Mouse (Mus musculus): ENCODE data around the gene Rhog. TPM values are rescaled to one million over a fixed set of nuclear protein-coding genes. Genes with fewer than 3 reads are reported as not detected.
A peak's percentile ranks its signal among the peaks of the same experiment; 100 is the strongest.
"Not testable (repeated sequence)": the region's sequence is repeated elsewhere in the genome, so short reads cannot be mapped to it uniquely, and the experiment has no call there.

The Rhog gene
- polyA plus RNA-seq, 1 experiment, result 55.1 TPM

DNA sequence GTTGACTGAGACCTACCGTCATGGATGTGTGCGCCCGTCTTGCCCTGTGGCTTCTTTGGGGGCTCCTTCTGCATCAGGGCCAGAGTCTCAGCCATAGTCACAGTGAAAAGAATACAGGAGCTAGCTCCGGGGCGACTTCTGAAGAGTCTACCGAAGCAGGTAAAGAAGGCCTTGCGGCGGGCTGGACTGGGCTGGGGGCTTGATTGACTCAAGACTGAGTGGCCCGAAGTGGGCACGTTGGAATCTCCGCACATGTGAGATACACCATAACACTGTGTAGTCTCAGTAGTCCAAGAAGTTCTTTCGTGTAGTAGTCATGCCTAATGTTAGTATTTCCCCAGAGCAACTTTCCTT lies 12.5 kb upstream of the Rhog start:
- peak overlapping the region; percentile 87 for H3K4me3 ChIP-seq (ENCODE audit: insufficient read depth, low read length)
- H3K4me1 ChIP-seq (ENCODE audit: control insufficient read depth, insufficient read depth, low read length), result peaks cover 1% of the 10 kb centered on the region; the same call in 1 of the 2 replicates
- H3K27ac ChIP-seq (ENCODE audit: insufficient read depth, low read length), result no peak overlapping the region
- TF ChIP-seq CTCF (IDR thresholded peaks at IDR 0.05; ENCODE audit: extremely low read depth, insufficient read depth, low read length) (no peak), POLR2A (IDR thresholded peaks at IDR 0.05; ENCODE audit: extremely low read depth, insufficient read depth, low read length) (no peak)

DNA sequence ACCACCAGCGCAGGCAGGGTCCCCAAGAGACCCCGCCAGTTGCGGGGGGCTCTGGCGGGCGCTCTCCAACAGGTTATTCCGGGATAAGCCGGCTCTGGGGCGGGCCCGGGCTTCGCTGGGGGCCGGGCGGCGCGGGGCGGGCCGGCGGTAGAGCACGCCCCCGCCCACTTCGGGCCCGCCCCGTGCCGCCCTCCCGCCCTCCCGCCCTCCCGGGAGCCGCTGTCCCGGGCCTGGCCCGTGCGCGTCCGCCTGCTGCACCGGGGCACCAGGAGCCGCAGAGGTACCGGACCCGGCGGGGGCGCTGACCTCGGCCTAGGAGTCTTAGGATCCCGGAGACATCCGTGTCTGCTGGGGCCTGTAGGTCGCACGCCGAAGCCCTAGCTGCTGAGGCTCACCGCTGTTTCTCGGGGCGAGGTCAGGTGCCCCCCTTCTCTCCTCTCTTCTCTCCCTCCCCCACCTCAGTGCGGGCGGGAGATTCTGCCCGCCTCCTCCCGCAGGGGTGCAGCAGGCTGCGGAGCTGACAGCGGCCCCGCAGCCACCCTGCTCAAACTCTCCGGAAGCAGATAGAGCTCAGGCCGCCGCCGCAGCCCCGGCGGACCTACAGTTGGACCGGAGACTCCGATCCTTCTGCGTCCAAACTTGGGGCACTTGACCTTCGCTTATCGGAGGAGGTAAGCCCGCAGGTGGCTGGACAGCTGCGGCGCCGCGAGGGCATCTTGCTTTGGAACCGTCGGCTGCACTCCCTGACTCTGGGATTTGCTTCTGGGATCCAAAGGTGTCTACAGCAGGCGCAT lies 11.9 kb upstream of the Rhog start, which contains the start of gene Stim1:
TSS of gene Stim1 (plus strand) at position 206 of the 794 bp plus-strand sequence.
- peaks cover 1% of the 10 kb centered on the region; the same call in 1 of the 2 replicates for H3K4me1 ChIP-seq (ENCODE audit: control insufficient read depth, insufficient read depth, low read length)
- peak within 1 kb of the TSS; percentile 87 for H3K4me3 ChIP-seq (ENCODE audit: insufficient read depth, low read length)
- TF ChIP-seq POLR2A (IDR thresholded peaks at IDR 0.05; ENCODE audit: extremely low read depth, insufficient read depth, low read length), result no peak
- TF ChIP-seq CTCF (IDR thresholded peaks at IDR 0.05; ENCODE audit: extremely low read depth, insufficient read depth, low read length), result no peak
- H3K27ac ChIP-seq (ENCODE audit: insufficient read depth, low read length), result peak within 1 kb of the TSS; percentile 75

DNA sequence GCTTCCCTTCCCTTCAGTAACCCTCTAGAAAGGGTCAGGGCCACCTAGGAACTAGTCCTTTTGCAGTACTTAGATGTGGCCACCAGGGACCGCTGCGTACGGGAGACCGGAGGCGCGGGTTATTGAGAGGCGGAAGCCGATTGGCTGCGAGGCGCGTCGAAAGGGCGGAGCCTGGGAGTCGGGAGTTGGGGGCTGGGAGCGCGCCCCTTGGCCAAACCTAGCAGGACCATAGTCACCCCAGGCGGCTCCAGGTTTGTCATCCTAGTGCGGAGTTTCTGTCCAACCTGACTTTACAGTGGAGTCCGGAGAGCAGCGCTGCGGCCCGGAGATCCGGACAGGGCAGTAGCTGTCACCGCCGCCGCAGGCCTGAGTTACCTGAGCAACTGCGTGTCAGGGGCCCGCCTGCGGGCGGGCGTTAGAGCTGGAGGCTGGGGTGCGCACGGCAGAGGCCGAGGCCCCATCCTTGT lies 11.3 kb upstream of the Rhog start:
- peak; percentile 74 for TF ChIP-seq CTCF (IDR thresholded peaks at IDR 0.05; ENCODE audit: extremely low read depth, insufficient read depth, low read length)
- TF ChIP-seq POLR2A (IDR thresholded peaks at IDR 0.05; ENCODE audit: extremely low read depth, insufficient read depth, low read length), result 0 out of 2 replicates have a peak, but pooled peaks have one; percentile 48
- Histone ChIP-seq H3K4me3 (ENCODE audit: insufficient read depth, low read length) (peak overlapping the region; percentile 87), H3K27ac (ENCODE audit: insufficient read depth, low read length) (peak overlapping the region; percentile 66), H3K4me1 (ENCODE audit: control insufficient read depth, insufficient read depth, low read length) (peaks cover 1% of the 10 kb centered on the region; the same call in 1 of the 2 replicates)

DNA sequence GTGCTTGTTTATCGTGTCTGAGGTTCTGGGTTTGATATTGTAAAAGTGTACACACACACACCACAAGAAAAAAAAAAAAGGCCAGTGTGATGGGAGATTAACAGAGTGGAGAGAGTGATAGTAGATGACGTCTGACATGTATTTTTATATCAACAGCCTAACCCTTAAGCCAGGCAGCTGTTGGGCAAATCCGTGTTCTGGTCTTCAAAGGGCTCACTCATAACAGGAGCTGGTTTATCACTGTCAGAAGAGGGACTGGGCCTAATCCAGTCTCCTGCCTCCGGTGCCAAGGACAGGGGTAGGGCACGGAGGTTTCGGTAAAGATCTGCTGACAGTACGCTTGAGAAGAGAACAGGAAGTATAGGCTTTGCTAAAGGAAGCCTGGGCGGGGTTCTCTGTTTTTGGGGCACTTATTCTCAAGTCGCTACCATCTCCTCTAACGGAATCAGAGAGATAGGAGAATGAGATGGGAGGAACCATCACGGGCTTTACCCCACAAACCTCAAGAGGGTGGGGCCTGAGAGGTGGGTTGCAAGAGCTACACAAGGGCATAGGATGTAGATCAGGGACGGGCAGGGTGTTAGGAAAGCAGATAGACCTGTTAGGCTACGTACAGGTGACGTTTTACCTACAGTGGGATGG lies 10.7 kb upstream of the Rhog start:
- Histone ChIP-seq H3K4me1 (ENCODE audit: control insufficient read depth, insufficient read depth, low read length) (peaks cover 1% of the 10 kb centered on the region; the same call in 1 of the 2 replicates), H3K27ac (ENCODE audit: insufficient read depth, low read length) (no peak overlapping the region), H3K4me3 (ENCODE audit: insufficient read depth, low read length) (no peak overlapping the region; the same call in 1 of the 2 replicates)
- TF ChIP-seq CTCF (IDR thresholded peaks at IDR 0.05; ENCODE audit: extremely low read depth, insufficient read depth, low read length) (no peak), POLR2A (IDR thresholded peaks at IDR 0.05; ENCODE audit: extremely low read depth, insufficient read depth, low read length) (no peak)

DNA sequence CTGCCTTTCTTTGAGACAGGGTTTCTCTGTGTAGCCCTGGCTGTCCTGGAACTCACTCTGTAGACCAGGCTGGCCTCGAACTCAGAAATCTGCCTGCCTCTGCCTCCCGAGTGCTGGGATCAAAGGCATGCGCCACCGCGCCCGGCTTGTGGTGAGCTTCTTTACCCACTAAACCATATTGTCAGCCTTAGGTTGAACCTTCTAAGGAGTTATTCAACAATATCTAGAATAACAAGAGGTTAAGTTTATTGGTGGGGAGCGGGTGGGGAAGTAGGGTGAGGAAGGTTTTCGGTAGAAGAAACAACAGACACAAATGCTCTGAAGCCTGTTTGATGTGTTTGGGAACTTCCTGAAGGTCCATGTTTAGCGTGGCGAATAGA lies 10.2 kb upstream of the Rhog start:
- H3K4me1 ChIP-seq (ENCODE audit: control insufficient read depth, insufficient read depth, low read length); H3K27ac ChIP-seq (ENCODE audit: insufficient read depth, low read length); H3K4me3 ChIP-seq (ENCODE audit: insufficient read depth, low read length): not testable (repeated sequence)

DNA sequence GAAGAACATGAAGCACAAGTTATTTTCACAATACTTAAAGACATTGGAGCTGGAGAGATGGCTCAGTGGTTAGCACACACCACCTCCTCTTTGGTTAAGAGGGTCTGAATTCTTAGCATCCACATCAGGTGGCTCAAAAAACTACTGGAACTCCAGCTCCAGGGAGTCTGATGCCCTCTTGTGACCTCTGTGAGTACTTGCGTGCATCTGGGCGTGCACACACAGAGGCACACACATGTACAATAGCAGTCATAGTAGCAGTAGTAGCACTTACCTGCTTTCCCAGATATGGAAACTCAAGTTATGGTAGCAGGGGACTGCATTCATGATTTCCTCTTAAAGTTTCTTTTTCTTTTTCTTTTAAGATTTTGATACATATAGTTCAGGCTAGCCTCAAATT lies 7.2 kb upstream of the Rhog start:
- Histone ChIP-seq H3K4me1 (ENCODE audit: control insufficient read depth, insufficient read depth, low read length) (no peaks in the 10 kb centered on the region), H3K4me3 (ENCODE audit: insufficient read depth, low read length) (no peak overlapping the region), H3K27ac (ENCODE audit: insufficient read depth, low read length) (no peak overlapping the region)
- no peak for TF ChIP-seq POLR2A (IDR thresholded peaks at IDR 0.05; ENCODE audit: extremely low read depth, insufficient read depth, low read length)
- TF ChIP-seq CTCF (IDR thresholded peaks at IDR 0.05; ENCODE audit: extremely low read depth, insufficient read depth, low read length), result no peak

DNA sequence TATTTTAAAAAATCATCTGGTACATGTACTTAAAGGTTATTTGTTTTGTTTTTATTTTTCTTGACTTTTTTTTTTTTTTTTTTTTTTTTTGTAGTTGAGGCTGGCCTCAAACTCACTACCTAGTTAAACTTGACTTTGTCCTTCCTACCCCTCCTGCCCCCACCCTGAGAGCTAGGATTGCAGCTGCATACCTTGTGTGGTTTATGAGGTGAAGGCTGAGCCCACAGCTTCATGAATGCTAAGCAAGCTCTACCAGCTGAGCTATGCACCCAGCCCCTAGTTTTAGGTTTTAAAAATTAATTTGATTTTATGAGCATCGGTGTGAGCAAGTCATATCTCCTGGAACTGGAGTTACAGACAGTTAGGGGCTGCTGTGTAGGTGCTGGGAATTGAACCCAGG lies 4.7 kb upstream of the Rhog start:
- no peak overlapping the region for H3K4me3 ChIP-seq (ENCODE audit: insufficient read depth, low read length)
- no peak overlapping the region for H3K27ac ChIP-seq (ENCODE audit: insufficient read depth, low read length)

DNA sequence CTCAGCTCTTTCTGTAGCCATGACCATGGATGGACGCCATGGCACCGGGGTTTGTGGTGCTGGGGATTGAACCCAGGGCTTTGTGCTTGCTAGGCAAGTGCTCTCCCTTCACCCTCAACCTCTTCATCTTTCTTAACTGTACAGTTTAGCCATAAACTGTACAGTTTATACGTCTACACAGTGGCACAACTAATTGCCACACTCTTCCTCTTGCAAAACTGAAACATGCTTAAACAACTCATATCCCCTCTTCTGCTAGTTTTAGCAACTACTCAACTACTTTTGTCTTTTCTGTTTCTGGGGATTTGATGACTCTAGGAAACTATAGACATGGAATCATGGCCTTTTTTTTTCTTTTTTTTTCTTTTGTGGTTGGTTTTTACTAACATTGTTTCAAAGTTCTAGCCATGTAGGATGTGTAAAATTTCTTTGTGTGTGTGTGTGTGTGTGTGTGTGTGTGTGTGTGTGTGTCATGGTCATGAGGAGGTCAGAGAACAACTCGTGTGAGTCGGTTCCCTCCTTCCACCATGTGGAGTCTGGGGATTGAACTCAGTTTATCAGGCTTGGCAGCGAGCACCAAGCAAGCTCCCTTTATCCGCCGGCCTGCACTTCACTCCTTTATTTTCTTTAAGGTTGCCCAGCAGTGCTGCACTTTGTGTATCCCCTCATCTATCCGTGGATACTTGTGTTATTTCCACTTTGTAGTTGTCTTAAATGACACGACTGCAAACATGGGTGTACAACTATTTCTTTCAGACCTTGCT lies 4.0 kb upstream of the Rhog start:
- TF ChIP-seq CTCF (IDR thresholded peaks at IDR 0.05; ENCODE audit: extremely low read depth, insufficient read depth, low read length), result no peak
- TF ChIP-seq POLR2A (IDR thresholded peaks at IDR 0.05; ENCODE audit: extremely low read depth, insufficient read depth, low read length), result no peak
- Histone ChIP-seq H3K4me3 (ENCODE audit: insufficient read depth, low read length) (no peak overlapping the region), H3K4me1 (ENCODE audit: control insufficient read depth, insufficient read depth, low read length) (no peaks in the 10 kb centered on the region), H3K27ac (ENCODE audit: insufficient read depth, low read length) (no peak overlapping the region)

More for the DNA sequence above, 4.7 kb upstream of the Rhog start:
- TF ChIP-seq POLR2A (IDR thresholded peaks at IDR 0.05; ENCODE audit: extremely low read depth, insufficient read depth, low read length) (no peak), CTCF (IDR thresholded peaks at IDR 0.05; ENCODE audit: extremely low read depth, insufficient read depth, low read length) (no peak)
- H3K4me1 ChIP-seq (ENCODE audit: control insufficient read depth, insufficient read depth, low read length), result no peaks in the 10 kb centered on the region

DNA sequence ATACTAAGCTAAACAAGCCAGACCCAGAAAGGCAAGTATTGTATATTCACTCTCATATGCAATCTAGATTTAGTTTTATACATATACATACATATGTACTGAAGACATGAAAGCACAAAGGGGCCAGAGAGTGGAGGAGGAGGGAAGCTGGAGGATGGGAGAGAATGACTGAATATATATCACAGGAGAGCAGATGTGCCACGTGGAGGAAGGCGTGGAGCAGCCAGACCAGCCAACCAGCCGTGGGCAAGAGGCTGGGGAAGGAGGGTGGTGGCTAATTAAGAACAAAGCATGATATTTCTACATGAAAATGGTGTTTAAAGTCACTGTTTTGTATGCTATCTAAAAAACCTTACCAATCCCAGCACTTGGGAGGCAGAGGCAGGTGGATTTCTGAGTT lies 2.9 kb upstream of the Rhog start:
- no peaks in the 10 kb centered on the region for H3K4me1 ChIP-seq (ENCODE audit: control insufficient read depth, insufficient read depth, low read length)
- TF ChIP-seq POLR2A (IDR thresholded peaks at IDR 0.05; ENCODE audit: extremely low read depth, insufficient read depth, low read length) (no peak), CTCF (IDR thresholded peaks at IDR 0.05; ENCODE audit: extremely low read depth, insufficient read depth, low read length) (no peak)
- no peak overlapping the region for H3K4me3 ChIP-seq (ENCODE audit: insufficient read depth, low read length)
- H3K27ac ChIP-seq (ENCODE audit: insufficient read depth, low read length), result no peak overlapping the region
